Mouse (Mus musculus): Measurements from ENCODE around the gene Cenpl. TPM values are rescaled to one million over a fixed set of nuclear protein-coding genes. Genes with fewer than 3 reads are reported as not detected.
"Not testable (repeated sequence)": the region's sequence is repeated elsewhere in the genome, so short reads cannot be mapped to it uniquely, and the experiment has no call there.

Cenpl gene
- 0.70 and 1.1 TPM in 2 replicates for polyA plus RNA-seq (2012; rRNA removed)

DNA sequence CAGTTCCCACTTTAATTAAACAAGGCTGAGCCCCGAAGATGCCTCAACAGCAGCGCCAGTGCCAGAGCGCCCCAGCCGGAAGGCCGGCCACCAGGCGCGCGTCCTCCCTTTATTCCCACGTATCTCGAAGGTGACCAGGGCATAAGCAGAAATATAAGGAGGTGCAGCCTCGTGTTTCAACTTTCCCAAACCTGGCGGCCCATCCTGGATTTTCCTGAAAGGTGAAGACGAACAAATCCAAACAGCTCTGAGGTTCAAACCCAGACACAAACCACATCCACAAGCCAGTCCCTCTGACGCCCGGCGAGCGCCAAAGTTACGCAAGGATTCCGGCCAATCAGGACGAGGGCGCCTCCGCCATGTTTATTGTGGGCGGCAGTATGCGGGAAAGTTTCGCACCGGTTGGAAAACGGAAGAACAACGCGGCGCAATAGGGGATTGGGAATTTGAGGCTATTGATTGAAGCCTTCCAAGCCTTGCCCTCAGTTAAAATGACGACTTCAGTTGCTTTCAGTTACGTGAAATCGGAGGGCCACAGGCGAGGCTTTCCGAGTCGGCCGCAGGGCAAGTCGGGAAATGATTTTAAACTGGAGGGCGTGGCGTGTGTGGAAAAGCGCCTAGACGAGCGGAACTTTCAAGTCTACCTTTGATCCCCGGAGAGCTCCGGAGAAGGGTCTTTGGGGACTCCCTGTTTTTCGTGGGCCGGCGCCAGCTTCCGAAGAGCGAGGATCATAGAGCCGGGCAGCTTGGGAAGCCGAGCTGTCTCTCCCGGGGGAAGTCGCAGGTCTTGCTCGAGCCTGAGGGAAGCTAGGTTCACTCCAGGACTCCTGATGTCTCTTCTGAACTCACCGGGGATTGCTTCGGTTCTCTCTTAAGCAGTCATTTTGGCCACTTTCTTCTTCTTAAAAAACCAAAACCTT lies at the start of gene Cenpl, which contains the start of gene Dars2:
Gene Cenpl (plus strand): TSS at position 362 of the 920 bp plus-strand sequence.
Gene Dars2 (minus strand): TSS at position 307 of the 920 bp plus-strand sequence.
- peak; percentile 96 for DNase-seq
- TF ChIP-seq POLR2A (IDR thresholded peaks at IDR 0.05; ENCODE audit: borderline replicate concordance, extremely low read depth, low read depth, low read length) (peak; percentile 55; the same call in 1 of the 2 replicates), CTCF (IDR thresholded peaks at IDR 0.05; ENCODE audit: insufficient read depth, low read length) (no peak)
- peak within 1 kb of the TSS; percentile 89 for H3K4me3 ChIP-seq (replicated peaks; ENCODE audit: extremely low read depth, low read depth, low read length)
- H3K4me1 ChIP-seq (ENCODE audit: control insufficient read depth, insufficient read depth, low read length): 0 out of 2 replicates have a peak, but pooled peaks cover 3% of the 10 kb centered on the region
- under 1% methylated on average over 57 of the region's 57 CpGs for WGBS

DNA sequence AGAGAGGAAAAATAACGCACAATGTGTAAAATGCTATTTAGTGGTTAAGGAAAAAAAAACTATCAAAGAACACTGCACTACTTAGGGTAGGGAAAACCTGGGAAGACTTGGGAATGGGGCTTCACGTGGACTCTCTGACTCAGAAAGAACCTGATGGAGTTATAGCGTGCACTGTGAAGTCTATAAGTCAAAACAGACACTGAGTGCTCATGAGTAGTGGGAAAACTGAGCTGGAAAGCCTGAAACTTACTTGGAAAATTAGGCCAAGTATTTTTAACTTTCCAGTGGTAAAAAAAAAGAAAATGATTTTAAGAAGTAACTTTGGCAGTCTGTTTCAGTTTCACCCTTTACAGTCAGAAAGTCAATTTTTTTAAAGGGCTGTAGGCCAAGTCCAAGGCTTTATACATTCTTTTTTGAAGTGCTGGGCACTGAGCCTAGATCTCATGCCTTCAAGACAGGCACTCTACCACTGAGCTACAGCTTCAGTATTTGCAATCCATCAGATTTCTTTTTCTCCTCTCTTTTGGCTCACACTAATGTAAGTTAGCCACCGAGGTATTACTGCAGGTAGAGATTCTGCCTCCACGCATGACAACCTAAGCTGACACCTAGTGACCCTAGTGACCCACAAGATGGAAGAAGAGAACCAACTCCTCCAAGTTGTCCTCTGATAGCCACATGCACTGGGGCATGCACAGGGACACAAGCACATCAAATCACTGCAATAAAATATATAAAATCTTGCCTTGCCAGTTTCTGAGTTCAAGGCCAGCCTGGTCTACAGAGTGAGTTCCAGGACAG lies 44.9 kb upstream of the Cenpl start:
- no peak for DNase-seq
- Histone ChIP-seq H3K4me3 (replicated peaks; ENCODE audit: extremely low read depth, low read depth, low read length) (no peak overlapping the region), H3K4me1 (ENCODE audit: control insufficient read depth, insufficient read depth, low read length) (no peaks in the 10 kb centered on the region; the same call in 1 of the 2 replicates)
- WGBS: 67% methylated on average over 5 of the region's 5 CpGs
- TF ChIP-seq POLR2A (IDR thresholded peaks at IDR 0.05; ENCODE audit: borderline replicate concordance, extremely low read depth, low read depth, low read length): no peak
- TF ChIP-seq CTCF (IDR thresholded peaks at IDR 0.05; ENCODE audit: insufficient read depth, low read length): no peak

DNA sequence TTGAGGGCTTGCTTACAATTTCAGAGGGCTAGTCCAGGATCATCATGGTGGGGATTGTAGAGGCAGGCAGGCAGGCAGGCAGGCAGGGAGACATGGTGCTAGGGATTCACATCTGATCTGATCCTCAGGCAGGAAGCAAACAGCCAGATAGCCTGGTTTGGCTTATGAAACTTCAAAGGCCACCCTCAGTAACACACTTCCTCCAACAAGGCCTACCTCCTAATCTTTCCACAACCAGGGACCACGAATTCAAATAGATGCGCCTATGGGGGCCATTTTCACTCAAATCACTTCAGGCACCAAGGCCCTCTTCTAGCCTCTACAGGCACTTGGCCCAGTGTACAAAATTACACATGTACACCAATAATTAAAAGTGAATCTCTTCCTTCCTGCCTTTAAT lies 43.3 kb upstream of the Cenpl start:
- WGBS: 85% methylated on average over 2 of the region's 2 CpGs
- no peak overlapping the region for H3K4me3 ChIP-seq (replicated peaks; ENCODE audit: extremely low read depth, low read depth, low read length)
- no peak for DNase-seq
- no peaks in the 10 kb centered on the region; the same call in 1 of the 2 replicates for H3K4me1 ChIP-seq (ENCODE audit: control insufficient read depth, insufficient read depth, low read length)
- TF ChIP-seq POLR2A (IDR thresholded peaks at IDR 0.05; ENCODE audit: borderline replicate concordance, extremely low read depth, low read depth, low read length): no peak
- TF ChIP-seq CTCF (IDR thresholded peaks at IDR 0.05; ENCODE audit: insufficient read depth, low read length): no peak

DNA sequence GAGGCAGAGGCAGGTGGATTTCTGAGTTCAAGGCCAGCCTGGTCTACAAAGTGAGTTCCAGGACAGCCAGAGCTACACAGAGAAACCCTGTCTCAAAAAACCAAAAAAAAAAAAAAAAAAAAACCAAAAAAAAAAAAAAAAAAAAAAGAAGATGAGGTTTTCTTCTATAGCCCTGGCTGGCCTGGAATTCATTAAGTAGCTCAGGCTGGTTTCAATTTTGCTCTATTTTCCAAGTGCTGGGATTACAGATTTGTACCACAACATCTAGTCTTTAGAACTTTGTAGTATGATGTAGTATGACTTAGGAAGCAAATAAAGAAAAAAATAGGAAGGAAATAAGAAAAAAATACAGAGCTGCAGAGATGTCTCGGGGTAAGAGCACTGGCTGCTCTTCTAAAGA lies 42.1 kb upstream of the Cenpl start:
- WGBS: 84% methylated on average over 1 of the region's 1 CpGs
- not testable (repeated sequence) for DNase-seq; H3K4me3 ChIP-seq (replicated peaks; ENCODE audit: extremely low read depth, low read depth, low read length); H3K4me1 ChIP-seq (ENCODE audit: control insufficient read depth, insufficient read depth, low read length)

DNA sequence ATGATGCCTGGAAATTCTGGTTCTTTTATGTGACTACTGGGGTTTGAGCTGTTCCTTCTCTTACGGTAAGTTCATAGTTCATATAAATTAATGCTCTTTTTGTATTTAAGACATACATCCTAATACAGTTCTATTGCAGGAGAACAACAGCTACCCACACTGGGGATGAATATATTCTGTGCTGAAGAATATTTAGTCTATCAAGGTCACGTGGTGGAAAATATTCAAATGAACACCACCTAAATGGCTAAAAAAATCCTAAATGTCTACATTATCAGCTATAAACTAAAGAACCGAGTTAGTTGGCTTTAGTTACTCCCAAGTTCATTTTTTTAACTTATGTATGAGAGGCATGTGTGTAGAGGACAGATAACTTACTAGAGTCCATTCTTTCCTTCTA lies 40.5 kb upstream of the Cenpl start:
- H3K4me3 ChIP-seq (replicated peaks; ENCODE audit: extremely low read depth, low read depth, low read length): no peak overlapping the region
- WGBS: 88% methylated on average over 3 of the region's 3 CpGs
- no peaks in the 10 kb centered on the region; the same call in 1 of the 2 replicates for H3K4me1 ChIP-seq (ENCODE audit: control insufficient read depth, insufficient read depth, low read length)
- no peak for DNase-seq
- TF ChIP-seq CTCF (IDR thresholded peaks at IDR 0.05; ENCODE audit: insufficient read depth, low read length) (no peak), POLR2A (IDR thresholded peaks at IDR 0.05; ENCODE audit: borderline replicate concordance, extremely low read depth, low read depth, low read length) (no peak)

DNA sequence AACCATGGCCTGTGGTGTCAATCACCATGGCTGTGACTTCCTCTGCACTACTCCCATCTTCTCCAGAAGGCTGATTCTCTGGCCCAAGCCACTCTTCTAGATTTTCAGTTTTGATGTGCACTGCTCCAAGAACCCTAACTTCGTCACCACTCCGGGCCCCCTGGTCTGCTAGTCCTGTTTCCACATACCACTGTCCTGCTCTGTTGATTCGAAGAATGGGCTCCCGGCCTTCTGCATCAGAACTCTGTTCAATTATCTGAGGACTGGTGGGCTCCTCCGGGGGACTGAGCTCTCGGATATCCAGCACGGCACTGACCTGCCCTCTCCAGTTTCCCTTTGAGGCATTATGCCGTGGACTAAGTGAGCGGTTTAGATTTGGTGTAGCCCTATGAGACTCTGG lies 38.6 kb upstream of the Cenpl start:
- WGBS: 93% methylated on average over 9 of the region's 9 CpGs
- Histone ChIP-seq H3K4me3 (replicated peaks; ENCODE audit: extremely low read depth, low read depth, low read length) (no peak overlapping the region), H3K4me1 (ENCODE audit: control insufficient read depth, insufficient read depth, low read length) (peaks cover 12% of the 10 kb centered on the region)
- DNase-seq: no peak
- TF ChIP-seq CTCF (IDR thresholded peaks at IDR 0.05; ENCODE audit: insufficient read depth, low read length): no peak
- no peak for TF ChIP-seq POLR2A (IDR thresholded peaks at IDR 0.05; ENCODE audit: borderline replicate concordance, extremely low read depth, low read depth, low read length)

DNA sequence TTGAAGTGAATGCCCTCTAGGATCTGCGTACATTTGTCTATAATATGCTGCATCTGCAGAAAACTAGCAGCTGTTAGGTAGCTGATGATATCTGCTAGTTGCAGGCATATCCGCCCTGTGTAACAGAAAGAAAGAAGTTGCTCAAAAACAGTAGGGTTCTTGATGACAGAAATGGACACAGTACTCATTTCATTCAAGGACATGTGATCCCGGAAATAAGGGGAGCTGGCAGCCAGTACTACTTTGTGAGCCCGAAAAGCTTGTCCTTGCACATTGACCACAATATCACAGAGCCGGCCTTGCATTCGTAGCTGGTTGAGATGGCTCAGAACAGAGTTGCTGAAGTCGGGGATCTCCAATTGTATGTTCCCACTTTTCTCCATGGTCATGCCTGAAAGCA lies 38.2 kb upstream of the Cenpl start:
- DNase-seq: no peak
- no peak overlapping the region for H3K4me3 ChIP-seq (replicated peaks; ENCODE audit: extremely low read depth, low read depth, low read length)
- 91% methylated on average over 7 of the region's 7 CpGs for WGBS
- TF ChIP-seq POLR2A (IDR thresholded peaks at IDR 0.05; ENCODE audit: borderline replicate concordance, extremely low read depth, low read depth, low read length) (no peak), CTCF (IDR thresholded peaks at IDR 0.05; ENCODE audit: insufficient read depth, low read length) (no peak)
- H3K4me1 ChIP-seq (ENCODE audit: control insufficient read depth, insufficient read depth, low read length): peaks cover 13% of the 10 kb centered on the region

DNA sequence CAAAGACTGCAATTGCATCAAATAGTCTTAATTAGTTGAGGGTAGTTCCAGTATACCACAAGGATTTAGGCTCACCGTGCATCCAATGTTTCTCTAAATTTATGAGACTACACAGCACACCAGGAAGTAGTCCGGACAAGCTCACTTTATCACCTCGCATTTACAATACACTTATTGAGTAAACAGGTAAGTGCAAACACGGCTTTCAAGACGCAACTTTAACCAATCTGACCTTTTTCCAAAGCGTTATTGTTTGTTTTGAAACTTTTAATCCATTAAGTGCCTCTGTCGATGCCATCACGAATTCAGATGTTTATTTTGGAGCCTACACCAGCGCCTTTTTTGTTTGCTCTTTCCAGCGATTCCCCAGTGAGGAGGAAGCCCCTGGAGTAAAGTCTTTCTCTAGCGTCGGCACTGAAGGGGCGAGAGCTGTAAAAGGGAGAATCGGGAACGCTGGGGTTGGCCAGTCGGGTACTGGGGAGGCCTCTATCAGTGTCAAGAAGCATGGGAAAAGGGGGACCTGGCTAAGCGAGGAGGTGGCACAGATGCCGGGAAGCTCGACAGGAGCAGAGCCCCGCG lies 36.6 kb upstream of the Cenpl start:
- WGBS: 1% methylated on average over 21 of the region's 21 CpGs
- no peak for TF ChIP-seq POLR2A (IDR thresholded peaks at IDR 0.05; ENCODE audit: borderline replicate concordance, extremely low read depth, low read depth, low read length)
- TF ChIP-seq CTCF (IDR thresholded peaks at IDR 0.05; ENCODE audit: insufficient read depth, low read length): no peak
- DNase-seq: no peak

More for the DNA sequence above, 36.6 kb upstream of the Cenpl start:
- H3K4me3 ChIP-seq (replicated peaks; ENCODE audit: extremely low read depth, low read depth, low read length): peak overlapping the region; percentile 96
- H3K4me1 ChIP-seq (ENCODE audit: control insufficient read depth, insufficient read depth, low read length): peaks cover 13% of the 10 kb centered on the region
